Mouse (Mus musculus) embryonic facial prominence, embryonic 15.5 days (tissue): ENCODE measurements around the gene Gm37240. TPM values are rescaled to one million over a fixed set of nuclear protein-coding genes. Genes with fewer than 3 reads are reported as not detected.

ENCODE experiments used
- ATAC-seq: fragments of 200-750 bp; cut with Nextera tagmentation; 2 replicates; pipeline ENCODE4 v1.8.0; 2017; ENCODE audit warnings: low read depth, moderate TSS enrichment; ENCODE audit not compliant: insufficient number of reproducible peaks, low FRiP score, low TSS enrichment
- H3K27ac ChIP-seq: fragments of 300-500 bp; sonication (generic); replicated peaks from 2 replicates; pipeline ENCODE4 v1.5.1; 2015; ENCODE audit warnings: mild to moderate bottlenecking, inconsistent platforms
- H3K27me3 ChIP-seq: fragments of 300-500 bp; sonication (generic); 2 replicates; pipeline ENCODE4 v1.6.1; 2015; ENCODE audit warnings: inconsistent platforms
- H3K36me3 ChIP-seq: fragments of 300-500 bp; sonication (generic); 2 replicates; pipeline ENCODE4 v1.6.1; 2015; ENCODE audit warnings: mild to moderate bottlenecking, inconsistent platforms
- H3K4me1 ChIP-seq: fragments of 300-500 bp; sonication (generic); 2 replicates; pipeline ENCODE4 v1.6.1; 2015; ENCODE audit warnings: inconsistent platforms
- H3K4me2 ChIP-seq: fragments of 300-500 bp; sonication (generic); replicated peaks from 2 replicates; pipeline ENCODE4 v1.6.1; 2015; ENCODE audit warnings: mild to moderate bottlenecking, inconsistent platforms
- H3K4me3 ChIP-seq: fragments of 300-500 bp; sonication (generic); replicated peaks from 2 replicates; pipeline ENCODE4 v1.5.1; 2015; ENCODE audit warnings: mild to moderate bottlenecking, inconsistent platforms
- H3K9ac ChIP-seq: fragments of 300-500 bp; sonication (generic); 2 replicates; pipeline ENCODE4 v1.6.1; 2015; ENCODE audit warnings: inconsistent platforms
- H3K9me3 ChIP-seq: fragments of 300-500 bp; sonication (generic); replicated peaks from 2 replicates; pipeline ENCODE4 v1.6.1; 2016; ENCODE audit warnings: inconsistent platforms
- WGBS: fragments of 180-500 bp; shearing (Covaris S2); methylation state at CpG from one replicate; pipeline ENCODE4 v1.1.7; 2015; 5-methylcytosine and 5-hydroxymethylcytosine counted together
- polyA plus RNA-seq: library from polyadenylated mRNA; unstranded; fragments of >200 nt; fragmentation: Nextera tagmentation; extraction: Ambion mirVana; gene quantifications from 2 replicates; pipeline ENCODE4 v1.2.1, GENCODE M21; 2015

Gm37240 gene
- polyA plus RNA-seq, 1 experiment from 2014 or later: 12.8 TPM

GRCm38 (mm10) chr3:84769411-84769810, 1117.9 kb downstream of the Gm37240 start:
- no peak overlapping the region for H3K4me2 ChIP-seq
- no peaks in the 10 kb centered on the region for H3K9me3 ChIP-seq
- ATAC-seq: no peak
- no peaks in the 10 kb centered on the region for H3K4me1 ChIP-seq
- no peak overlapping the region for H3K4me3 ChIP-seq
- H3K9ac ChIP-seq: no peak overlapping the region
- H3K36me3 ChIP-seq: no peaks in the 10 kb centered on the region
- no peaks in the 10 kb centered on the region for H3K27me3 ChIP-seq
- H3K27ac ChIP-seq: no peak overlapping the region
- WGBS: 76% methylated on average over 6 of the region's 6 CpGs

- Histone ChIP-seq H3K4me1 (no peaks in the 10 kb centered on the region), H3K4me3 (no peak overlapping the region), H3K4me2 (no peak overlapping the region), H3K36me3 (no peaks in the 10 kb centered on the region), H3K9me3 (no peaks in the 10 kb centered on the region), H3K27me3 (no peaks in the 10 kb centered on the region), H3K9ac (no peak overlapping the region), H3K27ac (no peak overlapping the region)
- whole genome bisulfite sequencing: 86% methylated on average over 4 of the region's 4 CpGs
- no peak for ATAC-seq
These were observed 1118.4 kb downstream of the Gm37240 start for GRCm38 (mm10) chr3:84768940-84769339.

- Histone ChIP-seq H3K27me3 (no peaks in the 10 kb centered on the region), H3K4me2 (no peak overlapping the region), H3K9me3 (no peaks in the 10 kb centered on the region), H3K27ac (no peak overlapping the region), H3K4me3 (no peak overlapping the region), H3K9ac (no peak overlapping the region), H3K36me3 (no peaks in the 10 kb centered on the region), H3K4me1 (no peaks in the 10 kb centered on the region)
- ATAC-seq: no peak
- WGBS: 78% methylated on average over 2 of the region's 2 CpGs
These were observed 1133.5 kb downstream of the Gm37240 start for GRCm38 (mm10) chr3:84753816-84754215.

GRCm38 (mm10) chr3:84749222-84749621, 1138.1 kb downstream of the Gm37240 start:
- Histone ChIP-seq H3K36me3 (no peaks in the 10 kb centered on the region), H3K4me2 (no peak overlapping the region), H3K4me3 (no peak overlapping the region), H3K9me3 (no peaks in the 10 kb centered on the region), H3K27me3 (no peaks in the 10 kb centered on the region), H3K27ac (no peak overlapping the region), H3K4me1 (peaks cover 12% of the 10 kb centered on the region), H3K9ac (no peak overlapping the region)
- 52% methylated on average over 5 of the region's 5 CpGs for WGBS
- no peak for ATAC-seq

GRCm38 (mm10) chr3:84748139-84748538, 1139.2 kb downstream of the Gm37240 start:
- ATAC-seq: no peak

GRCm38 (mm10) chr3:84745537-84746189, 1141.7 kb downstream of the Gm37240 start:
- Histone ChIP-seq H3K9me3 (no peaks in the 10 kb centered on the region), H3K27me3 (no peaks in the 10 kb centered on the region), H3K4me3 (no peak overlapping the region), H3K36me3 (no peaks in the 10 kb centered on the region), H3K27ac (peak overlapping the region; percentile 23), H3K4me1 (peaks cover 12% of the 10 kb centered on the region), H3K4me2 (peak overlapping the region; percentile 32), H3K9ac (no peak overlapping the region)
- peak; percentile 80 for ATAC-seq
- WGBS: 37% methylated on average over 18 of the region's 18 CpGs

More at GRCm38 (mm10) chr3:84748139-84748538, 1139.2 kb downstream of the Gm37240 start:
- H3K4me1 ChIP-seq: peaks cover 12% of the 10 kb centered on the region
- H3K36me3 ChIP-seq: no peaks in the 10 kb centered on the region
- no peaks in the 10 kb centered on the region for H3K27me3 ChIP-seq
- H3K9ac ChIP-seq: no peak overlapping the region
- WGBS: 82% methylated on average over 5 of the region's 5 CpGs
- H3K4me3 ChIP-seq: no peak overlapping the region
- H3K27ac ChIP-seq: no peak overlapping the region
- no peak overlapping the region for H3K4me2 ChIP-seq
- no peaks in the 10 kb centered on the region for H3K9me3 ChIP-seq

- H3K4me2 ChIP-seq: no peak overlapping the region
- ATAC-seq: no peak
These were observed 1142.6 kb downstream of the Gm37240 start for GRCm38 (mm10) chr3:84744707-84745106.

GRCm38 (mm10) chr3:84740050-84740596, 1147.2 kb downstream of the Gm37240 start:
- Histone ChIP-seq H3K27ac (no peak overlapping the region), H3K4me3 (no peak overlapping the region), H3K27me3 (no peaks in the 10 kb centered on the region), H3K4me1 (peaks cover 2% of the 10 kb centered on the region; the same call in 1 of the 2 replicates), H3K36me3 (no peaks in the 10 kb centered on the region), H3K9me3 (no peaks in the 10 kb centered on the region), H3K9ac (no peak overlapping the region), H3K4me2 (no peak overlapping the region)
- ATAC-seq: no peak
- 14% methylated on average over 10 of the region's 10 CpGs for WGBS

More at GRCm38 (mm10) chr3:84744707-84745106, 1142.6 kb downstream of the Gm37240 start:
- no peaks in the 10 kb centered on the region for H3K9me3 ChIP-seq
- no peaks in the 10 kb centered on the region for H3K27me3 ChIP-seq
- no peaks in the 10 kb centered on the region for H3K36me3 ChIP-seq
- no peak overlapping the region for H3K9ac ChIP-seq
- WGBS: 79% methylated on average over 13 of the region's 13 CpGs
- H3K27ac ChIP-seq: no peak overlapping the region
- H3K4me3 ChIP-seq: no peak overlapping the region
- peaks cover 12% of the 10 kb centered on the region for H3K4me1 ChIP-seq

- no peak for ATAC-seq
- H3K27me3 ChIP-seq: no peaks in the 10 kb centered on the region
- H3K9ac ChIP-seq: no peak overlapping the region
- no peak overlapping the region for H3K4me3 ChIP-seq
- no peak overlapping the region for H3K4me2 ChIP-seq
- H3K27ac ChIP-seq: no peak overlapping the region
- H3K36me3 ChIP-seq: no peaks in the 10 kb centered on the region
- no peaks in the 10 kb centered on the region for H3K9me3 ChIP-seq
- 79% methylated on average over 3 of the region's 3 CpGs for WGBS
- peaks cover 8% of the 10 kb centered on the region; the same call in 1 of the 2 replicates for H3K4me1 ChIP-seq
These were observed 1150.2 kb downstream of the Gm37240 start for GRCm38 (mm10) chr3:84737137-84737536.

- peaks cover 20% of the 10 kb centered on the region for H3K4me1 ChIP-seq
- no peak overlapping the region for H3K4me3 ChIP-seq
- H3K9me3 ChIP-seq: no peaks in the 10 kb centered on the region
- 56% methylated on average over 10 of the region's 10 CpGs for WGBS
- no peak overlapping the region for H3K4me2 ChIP-seq
- no peaks in the 10 kb centered on the region for H3K27me3 ChIP-seq
- no peaks in the 10 kb centered on the region for H3K36me3 ChIP-seq
- ATAC-seq: no peak
- H3K27ac ChIP-seq: no peak overlapping the region
- no peak overlapping the region for H3K9ac ChIP-seq
These were observed 1151.6 kb downstream of the Gm37240 start for GRCm38 (mm10) chr3:84735716-84736115.

- Histone ChIP-seq H3K27me3 (no peaks in the 10 kb centered on the region), H3K9me3 (no peaks in the 10 kb centered on the region), H3K4me3 (peak overlapping the region; percentile 29), H3K27ac (no peak overlapping the region), H3K9ac (no peak overlapping the region), H3K4me1 (peaks cover 21% of the 10 kb centered on the region), H3K4me2 (peak overlapping the region; percentile 50), H3K36me3 (no peaks in the 10 kb centered on the region)
- 17% methylated on average over 6 of the region's 6 CpGs for WGBS
- no peak for ATAC-seq
These were observed 1154.8 kb downstream of the Gm37240 start for GRCm38 (mm10) chr3:84732516-84732915.
